Mouse (Mus musculus) ES-E14 (cell line): Measurements from ENCODE around the gene Kiss1r. TPM values are rescaled to one million over a fixed set of nuclear protein-coding genes. Genes with fewer than 3 reads are reported as not detected.

Experiments used
- DNase-seq: peaks from one replicate; pipeline ENCODE4 v3.0.0-alpha.2; 2013; ENCODE audit warnings: low read depth, low spot score
- H3K27ac ChIP-seq: 2 replicates; pipeline ENCODE4 v1.5.1; 2012; ENCODE audit warnings: low read depth, mild to moderate bottlenecking, low read length, moderate library complexity, mixed read lengths; ENCODE audit not compliant: poor library complexity, insufficient read depth, severe bottlenecking
- H3K36me3 ChIP-seq: 2 replicates; pipeline ENCODE4 v1.6.1; 2012; ENCODE audit warnings: mild to moderate bottlenecking, low read length, moderate library complexity, mixed read lengths; ENCODE audit not compliant: control insufficient read depth, poor library complexity, insufficient read depth, severe bottlenecking
- H3K4me1 ChIP-seq, 2 experiments: fragments of 150-350 bp in 1 of 2; sonication (generic) in 1 of 2; 2 replicates each; pipeline ENCODE4 v1.6.1; 2012; ENCODE audit warnings: low read length in 2 of 2, mild to moderate bottlenecking in 1 of 2, mixed read lengths in 1 of 2; ENCODE audit not compliant: control insufficient read depth in 2 of 2, insufficient read depth in 2 of 2, poor library complexity in 1 of 2
- H3K4me3 ChIP-seq, 2 experiments: fragments of 150-350 bp in 1 of 2; sonication (generic) in 1 of 2; 2 replicates each; pipeline ENCODE4 v1.5.1; 2012; ENCODE audit warnings: low read length in 2 of 2, low read depth in 1 of 2, mild to moderate bottlenecking in 1 of 2, mixed read lengths in 1 of 2; ENCODE audit not compliant: insufficient read depth in 1 of 2, poor library complexity in 1 of 2, severe bottlenecking in 1 of 2
- H3K9ac ChIP-seq: 2 replicates; pipeline ENCODE4 v1.6.1; 2012; ENCODE audit warnings: low read depth, mild to moderate bottlenecking, low read length, mixed read lengths; ENCODE audit not compliant: poor library complexity, insufficient read depth, severe bottlenecking
- H3K9me3 ChIP-seq: fragments of 150-350 bp; sonication (generic); 2 replicates; pipeline ENCODE4 v1.6.1; 2012; ENCODE audit warnings: low read depth, mild to moderate bottlenecking, low read length; ENCODE audit not compliant: control insufficient read depth, insufficient read depth
- CHD2 ChIP-seq: IDR thresholded peaks from 2 replicates; pipeline ENCODE4 v1.6.1; 2014; ENCODE audit warnings: mild to moderate bottlenecking, low read depth, low read length, inconsistent platforms
- HCFC1 ChIP-seq: IDR thresholded peaks from 2 replicates; pipeline ENCODE4 v1.6.1; 2012; ENCODE audit warnings: low read length, inconsistent platforms, borderline replicate concordance; ENCODE audit not compliant: insufficient read depth
- MAFK ChIP-seq: IDR thresholded peaks from 2 replicates; pipeline ENCODE4 v1.6.1; 2014; ENCODE audit warnings: mild to moderate bottlenecking, low read depth, low read length, inconsistent platforms; ENCODE audit not compliant: insufficient read depth
- ZC3H11A ChIP-seq: IDR thresholded peaks from 2 replicates; pipeline ENCODE4 v1.6.1; 2012; ENCODE audit warnings: low read depth, mild to moderate bottlenecking, inconsistent platforms, low read length, borderline replicate concordance
- ZNF384 ChIP-seq: IDR thresholded peaks from 2 replicates; pipeline ENCODE4 v1.6.1; 2012; ENCODE audit warnings: low read depth, low read length, inconsistent platforms
- in situ Hi-C, 2 experiments: fragments of 600-800 bp; cut with MboI; formaldehyde crosslinking; loops; one replicate each; pipeline ENCODE4 v1.15.1; 2025; ENCODE audit warnings: low sequenced_read_pairs in 2 of 2, inconsistent platforms in 1 of 2; ENCODE audit not compliant: unreplicated experiment in 2 of 2
- total RNA-seq: library from RNA; depleted of rRNA; stranded (reverse); fragments of 300-350 nt; gene quantifications from 2 replicates; pipeline ENCODE4 v1.2.3, GENCODE M21; 2012

Gene Kiss1r
- total RNA-seq, 1 experiment = 0.85 TPM

- Histone ChIP-seq H3K4me3 (no peak overlapping the region), H3K27ac (no peak overlapping the region), H3K36me3 (no peaks in the 10 kb centered on the region), H3K9ac (no peak overlapping the region), H3K4me1 (peaks cover 0 to 6% of the 10 kb centered on the region in 2 experiments; a peak in 1 of 4 replicates), H3K9me3 (no peaks in the 10 kb centered on the region)
- TF ChIP-seq ZC3H11A (no peak), ZNF384 (no peak), HCFC1 (no peak), MAFK (no peak), CHD2 (no peak)
- no peak for DNase-seq
- in situ Hi-C loops = no loop called here
Measured at GRCm38 (mm10) chr10:79928907-79929701, 12.3 kb downstream of the Kiss1r start.

- in situ Hi-C loops = no loop called here
- Histone ChIP-seq H3K4me1 (peaks cover 0 to 6% of the 10 kb centered on the region in 2 experiments; a peak in 1 of 4 replicates), H3K4me3 (no peak overlapping the region), H3K36me3 (no peaks in the 10 kb centered on the region), H3K27ac (no peak overlapping the region), H3K9me3 (no peaks in the 10 kb centered on the region), H3K9ac (no peak overlapping the region)
- TF ChIP-seq ZC3H11A (no peak), HCFC1 (no peak), ZNF384 (no peak)
- DNase-seq = no peak
Measured at GRCm38 (mm10) chr10:79929967-79930825, 13.4 kb downstream of the Kiss1r start.

DNA sequence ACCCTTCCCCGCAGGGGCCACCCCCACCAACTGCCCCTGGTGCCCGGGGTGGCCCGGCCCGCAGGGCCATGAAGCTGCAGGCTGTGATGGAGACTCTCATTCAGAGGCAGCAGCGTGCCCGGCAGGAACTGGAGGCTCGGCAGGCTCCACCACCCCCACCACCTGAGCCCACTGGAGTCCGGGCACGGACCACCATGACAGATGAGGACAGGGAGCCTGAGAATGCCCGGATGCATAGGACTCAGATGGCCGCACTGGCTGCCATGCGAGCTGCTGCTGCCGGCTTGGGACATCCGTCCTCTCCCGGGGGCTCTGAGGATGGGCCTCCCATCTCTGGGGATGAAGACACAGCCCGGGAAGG lies 14.0 kb downstream of the Kiss1r start:
- Histone ChIP-seq H3K9me3 (no peaks in the 10 kb centered on the region), H3K4me3 (no peak overlapping the region), H3K36me3 (no peaks in the 10 kb centered on the region), H3K9ac (no peak overlapping the region), H3K27ac (no peak overlapping the region), H3K4me1 (peaks cover 0 to 8% of the 10 kb centered on the region in 2 experiments; a peak in 1 of 4 replicates)
- DNase-seq = no peak
- in situ Hi-C loops = no loop called here
- TF ChIP-seq MAFK = no peak
- TF ChIP-seq HCFC1 = no peak
- no peak for TF ChIP-seq ZNF384
- no peak for TF ChIP-seq ZC3H11A
- no peak for TF ChIP-seq CHD2

- no peak for DNase-seq
- H3K9ac ChIP-seq = no peak overlapping the region
- no peaks in the 10 kb centered on the region for H3K36me3 ChIP-seq
- no peaks in the 10 kb centered on the region for H3K9me3 ChIP-seq
- in situ Hi-C loops = no loop called here
- TF ChIP-seq ZC3H11A = no peak
- no peak for TF ChIP-seq ZNF384
- no peak for TF ChIP-seq MAFK
- no peak for TF ChIP-seq CHD2
- no peak for TF ChIP-seq HCFC1
- H3K4me3 ChIP-seq = no peak overlapping the region
- peaks cover 0 to 6% of the 10 kb centered on the region in 2 experiments; a peak in 1 of 4 replicates for H3K4me1 ChIP-seq
- H3K27ac ChIP-seq = no peak overlapping the region
Measured at GRCm38 (mm10) chr10:79931797-79932196, 15.0 kb downstream of the Kiss1r start.
